Mouse (Mus musculus) lung, adult 2 months (tissue): ENCODE measurements at regions not wholly inside any gene's neighbourhood (a gene's known extent, or its start where the extent isn't known, plus 50 kb on each side); places are given as distances from the start of the nearest gene placed in this dataset.

Source experiments
- CTCF ChIP-seq: fragments of 200-500 bp; IDR thresholded peaks from 2 replicates; pipeline ENCODE4 v1.5.1; 2011; ENCODE audit warnings: mild to moderate bottlenecking, low read length, control low read depth; ENCODE audit not compliant: insufficient read depth
- POLR2A ChIP-seq: fragments of 200-500 bp; IDR thresholded peaks from 2 replicates; pipeline ENCODE4 v1.6.1; 2011; ENCODE audit warnings: low read depth, mild to moderate bottlenecking, control low read depth, low read length, borderline replicate concordance; ENCODE audit errors: extremely low read depth

DNA sequence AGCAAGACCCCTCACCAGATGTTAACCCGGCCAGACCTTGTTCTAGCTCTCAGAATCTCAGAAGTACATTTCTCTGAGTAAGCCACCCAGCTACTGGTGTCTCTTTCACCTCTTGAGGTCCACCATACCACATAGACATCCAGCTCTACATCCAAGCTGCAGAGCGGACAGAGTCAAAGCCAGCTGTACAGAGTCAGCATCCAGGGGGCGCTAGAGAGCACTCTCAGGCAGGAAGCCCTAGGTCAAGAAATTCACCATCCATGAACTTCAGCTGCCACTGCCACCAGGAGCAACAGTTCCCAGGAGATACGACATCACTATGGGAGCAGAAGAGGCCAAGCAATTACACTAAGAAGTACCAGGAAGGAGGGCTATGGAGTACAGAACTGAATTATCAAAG lies 217.0 kb downstream of the Skap2 start:
- TF ChIP-seq CTCF (peak; percentile 84), POLR2A (no peak)
